Mouse (Mus musculus) brown adipose tissue, adult 24 weeks (tissue): ENCODE data around the gene Mmachc. TPM values are rescaled to one million over a fixed set of nuclear protein-coding genes. Genes with fewer than 3 reads are reported as not detected.

ENCODE experiments used
- H3K27ac ChIP-seq: fragments of 200-500 bp; replicated peaks from 2 replicates; pipeline ENCODE4 v1.5.1; 2012; ENCODE audit warnings: low read depth, mild to moderate bottlenecking, low read length
- H3K4me1 ChIP-seq: fragments of 200-500 bp; 2 replicates; pipeline ENCODE4 v1.6.1; 2012; ENCODE audit warnings: low read length, mixed read lengths; ENCODE audit not compliant: control insufficient read depth, insufficient read depth, insufficient read length
- H3K4me3 ChIP-seq: fragments of 200-500 bp; 2 replicates; pipeline ENCODE4 v1.5.1; 2012; ENCODE audit warnings: low read depth, mild to moderate bottlenecking, low read length, moderate library complexity; ENCODE audit not compliant: insufficient read depth
- polyA plus RNA-seq: library from polyadenylated mRNA; stranded (reverse); fragments of >200 nt; gene quantifications from 2 replicates; pipeline ENCODE4 v1.2.4, GENCODE M21; 2012; ENCODE audit not compliant: missing spikeins, insufficient read depth, insufficient read length

Gene Mmachc
- 49.4 and 64.1 TPM in 2 replicates for polyA plus RNA-seq

DNA sequence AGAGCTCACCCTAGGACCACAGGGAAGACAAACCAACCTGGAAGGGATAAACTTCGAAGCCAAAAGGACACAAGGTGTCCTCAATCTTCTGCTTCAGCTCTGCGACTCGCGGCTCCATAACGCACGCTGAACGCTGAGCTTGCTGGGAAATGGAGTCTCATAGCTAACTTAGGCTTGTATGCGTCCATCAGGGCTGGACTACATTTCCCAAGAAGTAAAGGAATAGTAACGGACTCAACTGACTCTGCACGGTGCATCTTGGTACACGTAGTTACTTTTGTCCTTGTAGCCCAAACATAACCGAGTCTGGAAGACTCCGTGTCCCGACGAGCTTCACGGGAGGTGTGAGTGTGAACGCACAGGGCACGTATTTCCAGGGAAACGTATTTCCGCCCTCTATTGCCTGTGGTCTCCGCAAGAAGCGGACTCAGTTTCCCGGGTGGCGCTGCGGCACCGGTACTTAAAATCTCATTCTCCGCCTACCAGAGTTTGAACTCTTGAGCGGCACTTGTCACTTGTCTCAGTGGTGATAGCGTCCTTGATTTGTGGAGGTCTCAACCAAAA, at the start of gene Mmachc, which contains the start of gene Ccdc163:
TSS of gene Mmachc (minus strand) at position 206 of the 564 bp plus-strand sequence.
TSS of gene Ccdc163 (plus strand) at position 309 of the 564 bp plus-strand sequence.
- Histone ChIP-seq H3K4me3 (peak within 1 kb of the TSS; percentile 73), H3K4me1 (no peaks in the 10 kb centered on the region), H3K27ac (peak within 1 kb of the TSS; percentile 77)

- no peaks in the 10 kb centered on the region for H3K4me1 ChIP-seq
- no peak overlapping the region for H3K4me3 ChIP-seq
- H3K27ac ChIP-seq: no peak overlapping the region
These were observed 41.5 kb upstream of the Mmachc start for GRCm38 (mm10) chr4:116749750-116750149.

GRCm38 (mm10) chr4:116738972-116739751, 31.0 kb upstream of the Mmachc start:
- Histone ChIP-seq H3K4me3 (no peak overlapping the region), H3K4me1 (no peaks in the 10 kb centered on the region), H3K27ac (no peak overlapping the region)

DNA sequence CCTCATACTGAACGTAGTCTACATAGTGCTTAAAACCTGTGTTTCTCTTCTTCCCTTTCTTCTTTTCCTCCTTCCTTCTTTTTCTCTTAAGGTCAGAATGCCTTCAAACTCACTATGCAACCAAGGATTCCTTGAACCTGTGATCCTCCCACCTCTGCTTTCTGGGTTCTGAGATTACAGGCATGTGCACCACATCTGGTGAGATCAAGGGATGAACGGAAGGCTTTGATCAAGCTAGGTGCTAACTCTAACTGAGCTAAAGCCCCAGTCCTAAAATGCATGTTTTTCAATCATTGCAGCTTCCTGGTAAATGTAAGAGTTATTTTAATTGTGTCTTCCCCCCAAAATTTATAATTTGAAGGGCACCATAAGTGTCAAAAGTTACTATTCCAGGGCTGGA, 26.8 kb upstream of the Mmachc start:
- Histone ChIP-seq H3K27ac (no peak overlapping the region), H3K4me3 (no peak overlapping the region), H3K4me1 (no peaks in the 10 kb centered on the region)

GRCm38 (mm10) chr4:116732355-116732754, 24.1 kb upstream of the Mmachc start:
- H3K27ac ChIP-seq: no peak overlapping the region
- H3K4me3 ChIP-seq: no peak overlapping the region
- no peaks in the 10 kb centered on the region for H3K4me1 ChIP-seq

DNA sequence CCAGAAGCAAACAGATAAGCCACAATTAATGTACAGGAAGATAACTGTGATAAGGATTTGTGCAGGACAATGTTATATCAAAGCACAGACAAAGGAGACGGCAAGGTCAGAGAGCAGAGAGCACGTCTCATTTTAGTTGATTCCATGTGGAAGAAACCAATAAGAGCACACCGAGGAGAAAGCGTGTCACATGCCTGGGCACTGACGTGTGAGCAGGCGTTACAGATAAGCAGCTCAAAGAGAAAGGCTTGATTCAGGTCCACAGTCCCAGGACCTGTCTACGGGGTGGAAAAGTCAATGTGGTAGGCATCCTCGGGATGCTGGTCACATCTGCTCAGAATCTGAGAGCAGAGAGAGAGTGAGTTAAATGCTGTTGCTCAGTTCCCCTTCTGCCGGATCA, 22.9 kb upstream of the Mmachc start:
- no peaks in the 10 kb centered on the region for H3K4me1 ChIP-seq
- H3K4me3 ChIP-seq: no peak overlapping the region
- H3K27ac ChIP-seq: no peak overlapping the region

DNA sequence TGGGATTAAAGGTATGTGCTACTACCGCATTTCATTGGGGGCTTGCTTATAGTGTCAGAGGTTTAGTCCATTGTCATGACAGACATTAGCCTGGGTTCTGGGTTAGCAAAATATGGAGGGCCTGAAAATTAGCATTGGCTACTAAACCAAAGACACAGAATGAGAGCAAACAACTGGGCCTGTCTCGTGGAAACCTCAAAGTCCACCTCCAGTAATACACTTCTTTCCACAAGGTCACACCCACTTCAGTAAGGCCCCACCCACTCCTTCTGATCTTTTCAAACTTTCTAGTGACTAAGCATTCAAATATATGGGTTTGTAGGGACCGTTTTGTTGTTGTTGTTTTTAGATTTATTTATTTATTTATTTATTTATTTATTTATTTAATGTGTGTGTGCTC, 21.3 kb upstream of the Mmachc start:
- Histone ChIP-seq H3K4me3 (no peak overlapping the region), H3K4me1 (no peaks in the 10 kb centered on the region), H3K27ac (no peak overlapping the region)

GRCm38 (mm10) chr4:116727401-116727800, 19.2 kb upstream of the Mmachc start:
- Histone ChIP-seq H3K27ac (no peak overlapping the region), H3K4me3 (no peak overlapping the region), H3K4me1 (no peaks in the 10 kb centered on the region)

DNA sequence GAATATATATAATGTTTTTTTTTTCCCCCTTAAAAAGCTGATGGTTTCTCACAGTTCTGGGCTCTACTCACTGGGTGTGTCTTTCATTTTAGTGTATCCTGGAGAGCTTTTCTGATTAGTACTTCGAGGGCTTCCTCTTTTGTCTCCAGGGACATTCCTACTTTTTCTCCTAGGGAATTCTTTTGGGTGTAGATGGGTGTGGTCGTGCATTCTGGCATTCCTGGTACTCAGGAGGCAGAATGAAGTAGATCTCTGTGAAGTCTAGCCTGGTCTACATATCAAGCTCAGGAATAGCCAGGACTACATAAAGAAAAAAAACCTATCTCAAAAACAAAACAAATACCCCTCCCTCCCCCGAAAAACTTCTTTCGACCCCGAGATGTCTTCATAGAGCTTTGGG, 17.2 kb upstream of the Mmachc start:
- no peak overlapping the region for H3K27ac ChIP-seq
- no peak overlapping the region for H3K4me3 ChIP-seq
- H3K4me1 ChIP-seq: peaks cover 2% of the 10 kb centered on the region; the same call in 1 of the 2 replicates

- H3K27ac ChIP-seq: no peak overlapping the region
- H3K4me1 ChIP-seq: peaks cover 2% of the 10 kb centered on the region; the same call in 1 of the 2 replicates
- no peak overlapping the region for H3K4me3 ChIP-seq
These were observed 14.0 kb upstream of the Mmachc start for GRCm38 (mm10) chr4:116722230-116722629.

DNA sequence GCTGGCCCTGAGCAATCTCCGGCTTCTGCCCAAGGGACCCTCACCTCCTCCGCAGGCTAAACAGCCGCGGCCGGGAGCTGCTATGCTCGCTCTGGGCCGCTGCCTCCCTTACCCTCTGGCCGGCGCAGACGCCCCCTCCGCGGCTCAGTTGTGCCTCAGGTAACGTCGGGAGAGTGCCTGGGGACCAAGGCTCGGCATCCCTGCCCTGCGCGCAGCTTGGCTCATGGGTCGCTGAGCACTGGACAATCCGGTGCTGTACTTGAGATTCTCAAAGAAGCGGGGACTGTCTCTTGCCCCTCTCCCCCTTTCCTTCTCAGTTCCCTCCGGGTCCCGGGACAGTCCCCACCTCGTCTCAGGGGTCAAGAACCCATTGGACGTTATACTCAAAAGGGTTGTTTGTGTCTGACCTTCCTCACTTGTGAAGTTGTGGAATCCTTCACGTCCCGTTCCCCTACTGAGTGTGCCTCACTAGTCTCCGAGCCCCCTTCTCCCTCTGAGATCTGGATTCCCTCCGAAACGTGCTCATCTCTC, 13.0 kb upstream of the Mmachc start:
- no peak overlapping the region for H3K27ac ChIP-seq
- peaks cover 2% of the 10 kb centered on the region; the same call in 1 of the 2 replicates for H3K4me1 ChIP-seq

GRCm38 (mm10) chr4:116720343-116721097, 12.3 kb upstream of the Mmachc start, which contains the start of gene Tesk2:
Gene Tesk2 (plus strand): TSS chr4:116720948.
- Histone ChIP-seq H3K4me3 (peak within 1 kb of the TSS; percentile 84), H3K27ac (no peak within 1 kb of the TSS), H3K4me1 (peaks cover 2% of the 10 kb centered on the region; the same call in 1 of the 2 replicates)

More for the DNA sequence above, 13.0 kb upstream of the Mmachc start:
- H3K4me3 ChIP-seq: peak overlapping the region; percentile 84

DNA sequence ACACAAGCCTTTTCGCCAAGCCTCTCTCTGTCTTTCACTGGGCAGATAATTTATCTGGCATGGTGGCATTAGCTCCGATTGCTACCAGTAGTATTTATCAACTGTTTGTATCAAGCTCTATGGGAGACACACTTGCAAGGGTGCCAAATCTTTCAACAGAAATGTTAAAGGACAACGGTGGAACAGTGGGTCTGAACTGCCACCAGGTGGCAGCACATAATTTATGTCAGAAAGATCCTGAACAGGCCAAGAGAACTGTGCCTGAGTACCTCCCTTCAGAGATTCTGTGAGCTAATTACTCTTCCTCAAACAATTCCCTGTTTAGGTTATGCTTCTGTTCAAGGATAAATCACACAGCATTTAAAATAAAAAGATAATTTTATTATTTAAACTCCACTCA, 11.2 kb upstream of the Mmachc start:
- Histone ChIP-seq H3K4me3 (no peak overlapping the region), H3K27ac (no peak overlapping the region)

DNA sequence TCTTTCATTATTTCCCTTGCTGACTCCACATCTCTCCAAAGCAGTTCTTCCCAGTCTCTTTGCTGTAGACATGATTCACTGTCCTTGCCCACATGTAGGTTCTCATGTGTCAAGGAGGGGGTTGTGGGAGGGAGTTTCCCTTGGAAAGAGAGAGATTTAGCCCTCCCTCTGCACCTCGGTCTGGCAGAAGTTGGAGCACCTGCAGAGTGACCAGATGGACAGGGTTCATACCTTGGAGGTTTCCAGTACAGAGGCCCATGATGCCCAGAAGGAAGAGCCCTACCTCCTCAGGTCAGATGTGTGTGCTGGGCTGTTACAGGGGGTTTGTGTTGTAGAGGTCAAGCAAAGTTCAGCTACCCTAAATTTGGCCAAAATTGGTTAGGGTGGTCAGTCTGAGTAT, 4.3 kb upstream of the Mmachc start:
- no peak overlapping the region for H3K27ac ChIP-seq
- no peaks in the 10 kb centered on the region for H3K4me1 ChIP-seq
- no peak overlapping the region for H3K4me3 ChIP-seq

More for the DNA sequence above, 11.2 kb upstream of the Mmachc start:
- peaks cover 2% of the 10 kb centered on the region; the same call in 1 of the 2 replicates for H3K4me1 ChIP-seq

- H3K4me3 ChIP-seq: no peak overlapping the region
- no peak overlapping the region for H3K27ac ChIP-seq
- no peaks in the 10 kb centered on the region for H3K4me1 ChIP-seq
These were observed 1.9 kb upstream of the Mmachc start for GRCm38 (mm10) chr4:116710154-116710553.
